Mouse (Mus musculus) megakaryocyte, embryonic 14.5 days (primary cell): ENCODE measurements around the gene Cbx7.

Experiments
- FLI1 ChIP-seq: IDR thresholded peaks from 2 replicates; pipeline ENCODE4 v1.6.1; 2012; ENCODE audit warnings: low read length, inconsistent platforms, mixed read lengths
- GATA1 ChIP-seq: IDR thresholded peaks from 3 replicates; pipeline ENCODE4 v1.6.1; 2012; ENCODE audit warnings: mixed read lengths, low read length, inconsistent platforms, borderline replicate concordance

DNA sequence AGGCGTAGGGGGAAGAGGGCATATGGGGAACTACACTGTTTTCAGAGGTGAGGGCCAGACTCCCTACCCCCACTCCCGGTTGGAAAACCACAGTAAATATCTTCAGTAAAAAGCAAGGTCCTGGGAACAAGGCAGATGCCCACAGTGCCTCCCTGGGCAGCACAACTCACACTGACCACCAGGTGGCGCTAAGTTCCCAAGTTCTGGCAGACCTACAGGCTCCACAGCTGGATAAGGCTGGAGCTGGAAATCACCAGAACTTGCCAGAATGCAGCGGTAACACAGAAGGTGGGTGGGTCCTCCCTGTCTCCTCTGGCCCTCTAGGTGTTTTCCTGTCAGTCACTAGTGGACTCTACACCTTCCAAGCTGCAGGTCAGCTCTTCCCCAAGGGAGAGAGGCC is 24.9 kb downstream of the Cbx7 start:
- no peak for TF ChIP-seq GATA1
- TF ChIP-seq FLI1, result no peak
